Mouse (Mus musculus) forebrain, embryonic 15.5 days (tissue): ENCODE data around the gene Lrp4. TPM values are rescaled to one million over a fixed set of nuclear protein-coding genes. Genes with fewer than 3 reads are reported as not detected.

Source experiments
- ATAC-seq: fragments of 200-750 bp; cut with Nextera tagmentation; replicated peaks from 2 replicates; pipeline ENCODE4 v1.8.0; 2017; ENCODE audit warnings: mild to moderate bottlenecking, moderate TSS enrichment, moderate library complexity
- H3K27ac ChIP-seq: fragments of 300-500 bp; sonication (generic); replicated peaks from 2 replicates; pipeline ENCODE4 v1.5.1; 2015; ENCODE audit warnings: mild to moderate bottlenecking, inconsistent platforms
- H3K27me3 ChIP-seq: fragments of 300-500 bp; sonication (generic); 2 replicates; pipeline ENCODE4 v1.6.1; 2015; ENCODE audit warnings: inconsistent platforms
- H3K36me3 ChIP-seq: fragments of 300-500 bp; sonication (generic); 2 replicates; pipeline ENCODE4 v1.6.1; 2015; ENCODE audit warnings: mild to moderate bottlenecking, inconsistent platforms
- H3K4me1 ChIP-seq: fragments of 300-500 bp; sonication (generic); 2 replicates; pipeline ENCODE4 v1.6.1; 2015; ENCODE audit warnings: inconsistent platforms
- H3K4me2 ChIP-seq: fragments of 300-500 bp; sonication (generic); replicated peaks from 2 replicates; pipeline ENCODE4 v1.6.1; 2015; ENCODE audit warnings: mild to moderate bottlenecking, inconsistent platforms
- H3K4me3 ChIP-seq: fragments of 300-500 bp; sonication (generic); 2 replicates; pipeline ENCODE4 v1.5.1; 2015; ENCODE audit warnings: mild to moderate bottlenecking, inconsistent platforms
- H3K9ac ChIP-seq: fragments of 300-500 bp; sonication (generic); replicated peaks from 2 replicates; pipeline ENCODE4 v1.6.1; 2015; ENCODE audit warnings: mild to moderate bottlenecking, inconsistent platforms
- H3K9me3 ChIP-seq: fragments of 300-500 bp; sonication (generic); 2 replicates; pipeline ENCODE4 v1.6.1; 2016; ENCODE audit warnings: inconsistent platforms
- WGBS: fragments of 180-500 bp; shearing (Covaris S2); methylation state at CpG from one replicate; pipeline ENCODE4 v1.1.7; 2015; ENCODE audit warnings: mixed read lengths; 5-methylcytosine and 5-hydroxymethylcytosine counted together
- polyA plus RNA-seq: library from polyadenylated mRNA; unstranded; fragments of >200 nt; fragmentation: Nextera tagmentation; extraction: Ambion mirVana; gene quantifications from 2 replicates; pipeline ENCODE4 v1.2.1, GENCODE M21; 2015

The Lrp4 gene
- polyA plus RNA-seq, 1 experiment from 2014 or later, result 6.0 TPM

- Histone ChIP-seq H3K27ac (peak overlapping the region; percentile 69), H3K4me2 (no peak overlapping the region), H3K4me3 (no peak overlapping the region), H3K9me3 (no peaks in the 10 kb centered on the region), H3K27me3 (no peaks in the 10 kb centered on the region), H3K36me3 (no peaks in the 10 kb centered on the region), H3K4me1 (peaks cover 31% of the 10 kb centered on the region), H3K9ac (no peak overlapping the region)
- WGBS, result 25% methylated on average over 5 of the region's 5 CpGs
- ATAC-seq, result no peak
These were observed 20.0 kb upstream of the Lrp4 start for GRCm38 (mm10) chr2:91437116-91437815.

DNA sequence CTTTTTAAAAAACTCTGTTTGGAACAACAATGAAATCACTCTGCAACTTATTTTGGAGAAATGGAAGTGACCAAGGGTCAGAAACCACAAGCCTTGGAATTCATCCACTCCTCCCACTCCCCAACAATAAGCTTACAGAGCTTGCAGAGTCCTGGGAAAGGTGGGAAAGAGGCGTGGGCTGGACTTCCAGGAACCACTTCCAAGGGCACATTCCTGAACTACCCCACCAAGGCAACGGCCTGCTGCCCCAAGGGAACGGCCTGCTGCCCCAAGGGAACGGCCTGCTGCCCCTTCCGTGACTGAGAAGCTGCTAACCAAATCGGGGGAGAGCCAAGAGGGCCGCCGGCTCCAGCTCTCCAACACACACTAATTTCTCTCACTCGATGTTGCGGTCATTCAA, 18.0 kb upstream of the Lrp4 start:
- no peak overlapping the region for H3K27ac ChIP-seq
- no peaks in the 10 kb centered on the region for H3K27me3 ChIP-seq
- peaks cover 44% of the 10 kb centered on the region for H3K4me1 ChIP-seq
- no peak overlapping the region for H3K9ac ChIP-seq
- H3K4me3 ChIP-seq, result no peak overlapping the region
- 86% methylated on average over 10 of the region's 10 CpGs for WGBS
- H3K36me3 ChIP-seq, result no peaks in the 10 kb centered on the region
- no peak for ATAC-seq
- H3K9me3 ChIP-seq, result no peaks in the 10 kb centered on the region
- H3K4me2 ChIP-seq, result no peak overlapping the region

DNA sequence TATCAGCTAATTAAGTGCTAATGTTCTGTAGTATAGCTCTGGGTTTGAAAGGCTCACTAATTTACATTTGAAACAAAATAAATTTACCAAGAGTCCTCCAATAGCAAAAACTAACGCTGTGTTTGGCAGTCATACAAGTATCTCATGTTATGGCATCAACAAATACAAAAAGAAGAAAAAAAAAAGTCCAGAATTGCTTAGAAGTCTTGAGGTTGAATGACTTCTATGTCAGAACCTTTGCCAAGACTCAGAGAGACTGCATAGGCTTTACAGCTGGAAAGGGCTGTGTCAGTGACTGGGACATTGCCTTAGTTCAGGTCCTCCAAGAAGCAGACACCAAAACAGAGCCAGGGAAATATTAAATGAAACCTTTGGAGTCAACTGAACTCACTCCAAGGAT, 17.4 kb upstream of the Lrp4 start:
- peaks cover 44% of the 10 kb centered on the region for H3K4me1 ChIP-seq
- no peaks in the 10 kb centered on the region for H3K27me3 ChIP-seq
- H3K4me3 ChIP-seq, result no peak overlapping the region
- no peak overlapping the region for H3K4me2 ChIP-seq
- H3K9ac ChIP-seq, result no peak overlapping the region
- no peak for ATAC-seq
- H3K9me3 ChIP-seq, result no peaks in the 10 kb centered on the region
- H3K36me3 ChIP-seq, result no peaks in the 10 kb centered on the region
- H3K27ac ChIP-seq, result no peak overlapping the region
- WGBS, result 21% methylated on average over 1 of the region's 1 CpGs

GRCm38 (mm10) chr2:91440686-91441085, 16.6 kb upstream of the Lrp4 start:
- Histone ChIP-seq H3K27ac (no peak overlapping the region), H3K36me3 (no peaks in the 10 kb centered on the region), H3K9ac (no peak overlapping the region), H3K4me2 (no peak overlapping the region), H3K9me3 (no peaks in the 10 kb centered on the region), H3K4me3 (no peak overlapping the region), H3K27me3 (no peaks in the 10 kb centered on the region), H3K4me1 (peaks cover 44% of the 10 kb centered on the region)
- ATAC-seq, result no peak
- WGBS, result 85% methylated on average over 5 of the region's 5 CpGs

GRCm38 (mm10) chr2:91441715-91442114, 15.6 kb upstream of the Lrp4 start:
- H3K4me3 ChIP-seq, result no peak overlapping the region
- H3K4me2 ChIP-seq, result no peak overlapping the region
- H3K4me1 ChIP-seq, result peaks cover 37% of the 10 kb centered on the region
- H3K36me3 ChIP-seq, result no peaks in the 10 kb centered on the region
- WGBS, result 56% methylated on average over 2 of the region's 2 CpGs
- no peaks in the 10 kb centered on the region for H3K27me3 ChIP-seq
- ATAC-seq, result no peak
- H3K27ac ChIP-seq, result no peak overlapping the region
- no peaks in the 10 kb centered on the region for H3K9me3 ChIP-seq
- no peak overlapping the region for H3K9ac ChIP-seq

DNA sequence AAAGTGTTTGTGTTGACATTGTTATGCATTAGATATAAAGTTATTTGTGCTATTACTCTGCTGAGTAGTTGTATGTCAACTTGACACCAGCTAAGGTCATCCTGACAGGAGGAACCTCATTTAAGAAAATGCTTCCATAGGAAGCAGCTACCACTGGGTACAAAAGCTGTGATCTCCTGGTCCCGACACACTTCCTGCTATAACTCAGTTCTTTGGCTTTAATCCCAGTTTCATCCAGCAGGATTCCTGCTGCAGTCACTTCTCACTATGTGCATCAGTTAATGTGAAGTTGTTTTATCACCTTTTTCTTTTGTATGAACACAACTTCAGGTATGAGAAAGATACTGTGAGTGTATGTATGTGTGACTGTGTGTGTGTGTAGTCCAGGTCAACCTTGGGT, 15.1 kb upstream of the Lrp4 start:
- Histone ChIP-seq H3K9ac (no peak overlapping the region), H3K27me3 (no peaks in the 10 kb centered on the region), H3K4me1 (peaks cover 31% of the 10 kb centered on the region), H3K9me3 (no peaks in the 10 kb centered on the region), H3K36me3 (no peaks in the 10 kb centered on the region), H3K4me3 (no peak overlapping the region), H3K4me2 (no peak overlapping the region), H3K27ac (no peak overlapping the region)
- no peak for ATAC-seq
- WGBS, result 67% methylated on average over 1 of the region's 1 CpGs

GRCm38 (mm10) chr2:91444286-91444892, 12.9 kb upstream of the Lrp4 start, which contains the start of gene 1110051M20Rik:
Gene 1110051M20Rik, minus strand, starts transcription at chr2:91444704.
- WGBS, result under 1% methylated on average over 19 of the region's 19 CpGs

GRCm38 (mm10) chr2:91449662-91450061, 7.6 kb upstream of the Lrp4 start:
- WGBS, result 53% methylated on average over 1 of the region's 1 CpGs
- no peaks in the 10 kb centered on the region for H3K27me3 ChIP-seq
- no peak overlapping the region for H3K9ac ChIP-seq
- no peak overlapping the region for H3K27ac ChIP-seq
- H3K4me3 ChIP-seq, result no peak overlapping the region
- H3K4me2 ChIP-seq, result no peak overlapping the region
- H3K36me3 ChIP-seq, result no peaks in the 10 kb centered on the region
- ATAC-seq, result no peak
- H3K4me1 ChIP-seq, result no peaks in the 10 kb centered on the region
- H3K9me3 ChIP-seq, result no peaks in the 10 kb centered on the region

More at GRCm38 (mm10) chr2:91444286-91444892, 12.9 kb upstream of the Lrp4 start, which contains the start of gene 1110051M20Rik:
- Histone ChIP-seq H3K27me3 (no peaks in the 10 kb centered on the region), H3K4me2 (peak within 1 kb of the TSS; percentile 51), H3K9ac (peak within 1 kb of the TSS; percentile 43), H3K27ac (peak within 1 kb of the TSS; percentile 76), H3K4me3 (peak within 1 kb of the TSS; percentile 51), H3K9me3 (no peaks in the 10 kb centered on the region), H3K4me1 (peaks cover 17% of the 10 kb centered on the region), H3K36me3 (no peaks in the 10 kb centered on the region)
- peak; percentile 98 for ATAC-seq

DNA sequence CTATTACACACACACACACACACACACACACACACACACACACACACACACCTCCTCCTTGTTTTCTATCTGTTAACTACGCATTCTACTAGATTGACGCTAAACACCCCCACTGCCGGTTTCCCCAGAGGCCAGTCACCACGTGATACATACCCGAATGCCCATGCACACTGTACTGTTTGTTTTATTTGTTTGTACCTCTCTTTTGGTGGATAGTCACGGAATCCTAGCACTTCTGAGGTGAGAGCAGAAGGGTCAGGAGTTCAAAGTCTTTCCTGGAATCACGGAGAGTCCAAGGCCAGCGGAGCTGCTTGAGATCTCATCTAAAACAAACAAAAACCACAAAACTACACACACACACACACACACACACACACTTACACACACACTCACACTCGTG, 7.0 kb upstream of the Lrp4 start:
- Histone ChIP-seq H3K27me3 (no peaks in the 10 kb centered on the region), H3K4me1 (no peaks in the 10 kb centered on the region), H3K4me2 (no peak overlapping the region), H3K9me3 (no peaks in the 10 kb centered on the region), H3K4me3 (no peak overlapping the region), H3K36me3 (no peaks in the 10 kb centered on the region), H3K9ac (no peak overlapping the region), H3K27ac (no peak overlapping the region)
- no peak for ATAC-seq
- WGBS, result 76% methylated on average over 9 of the region's 9 CpGs

- WGBS, result 72% methylated on average over 8 of the region's 8 CpGs
- Histone ChIP-seq H3K27me3 (no peaks in the 10 kb centered on the region), H3K4me2 (no peak overlapping the region), H3K36me3 (no peaks in the 10 kb centered on the region), H3K27ac (no peak overlapping the region), H3K4me1 (peaks cover 9% of the 10 kb centered on the region; the same call in 1 of the 2 replicates), H3K4me3 (no peak overlapping the region), H3K9ac (no peak overlapping the region), H3K9me3 (no peaks in the 10 kb centered on the region)
- ATAC-seq, result no peak
These were observed 4.7 kb upstream of the Lrp4 start for GRCm38 (mm10) chr2:91452658-91453057.

- H3K36me3 ChIP-seq, result no peaks in the 10 kb centered on the region
- no peaks in the 10 kb centered on the region for H3K27me3 ChIP-seq
- H3K4me2 ChIP-seq, result no peak overlapping the region
- no peak overlapping the region for H3K9ac ChIP-seq
- H3K27ac ChIP-seq, result no peak overlapping the region
- peaks cover 17% of the 10 kb centered on the region for H3K4me1 ChIP-seq
- H3K9me3 ChIP-seq, result no peaks in the 10 kb centered on the region
- ATAC-seq, result no peak
- H3K4me3 ChIP-seq, result no peak overlapping the region
- WGBS, result 84% methylated on average over 9 of the region's 9 CpGs
These were observed 3.9 kb upstream of the Lrp4 start for GRCm38 (mm10) chr2:91453231-91454075.

GRCm38 (mm10) chr2:91454434-91454833, 2.9 kb upstream of the Lrp4 start:
- no peaks in the 10 kb centered on the region for H3K27me3 ChIP-seq
- peaks cover 27% of the 10 kb centered on the region for H3K4me1 ChIP-seq
- H3K36me3 ChIP-seq, result no peaks in the 10 kb centered on the region
- H3K4me3 ChIP-seq, result no peak overlapping the region
- WGBS, result 91% methylated on average over 3 of the region's 3 CpGs
- no peak for ATAC-seq
- H3K27ac ChIP-seq, result no peak overlapping the region
- H3K9ac ChIP-seq, result no peak overlapping the region
- H3K9me3 ChIP-seq, result no peaks in the 10 kb centered on the region
- no peak overlapping the region for H3K4me2 ChIP-seq
